Mouse (Mus musculus) heart, adult 2 months (tissue): ENCODE results near the gene Mvd.

Experiments used
- CTCF ChIP-seq: fragments of 200-600 bp; IDR thresholded peaks from 2 replicates; pipeline ENCODE4 v1.8.1; 2022; ENCODE audit warnings: antibody characterized with exemption, mild to moderate bottlenecking, moderate library complexity
- POLR2A ChIP-seq: fragments of 200-500 bp; IDR thresholded peaks from 2 replicates; pipeline ENCODE4 v1.6.1; 2011; ENCODE audit warnings: mild to moderate bottlenecking, low read depth, low read length, control low read depth; ENCODE audit not compliant: insufficient read depth

GRCm38 (mm10) chr8:122421376-122422070, 21.7 kb downstream of the Mvd start, which contains the start of gene Il17c:
- TF ChIP-seq CTCF (no peak), POLR2A (no peak)
